ENCODE assay signal across 20 mouse cellular contexts in the genomic region with DNA sequence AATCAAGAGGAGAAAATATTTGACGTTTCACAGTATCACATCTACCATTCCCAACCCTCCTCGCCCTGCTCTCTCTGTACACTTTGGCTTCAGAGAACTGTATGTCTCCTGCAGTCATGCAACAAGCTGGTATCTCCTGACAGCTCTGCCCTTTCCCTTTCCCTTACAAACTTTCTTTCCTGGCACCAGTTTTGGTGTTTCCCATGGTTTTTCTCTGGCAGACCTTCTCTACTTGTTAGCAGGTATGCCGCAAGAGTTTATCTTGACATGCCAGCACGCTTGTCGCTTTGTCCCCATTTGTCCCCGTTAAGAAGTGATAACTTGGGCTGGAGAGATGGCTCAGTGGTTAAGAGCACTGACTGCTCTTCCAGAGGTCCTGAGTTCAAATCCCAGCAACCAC.
"Had no signal": no experiment of that assay in that cellular context is flagged by ENCODE, and none has a peak within 500 bp of the region (broad histone marks: within the 10 kb centered on the region; RNA-seq: fewer than 3 reads in every experiment).

No protein-coding gene starts in this region.

- H3K36me3 ChIP-seq: heart, embryonic 10.5 days; heart, embryonic 12.5 days; hindbrain, embryonic 10.5 days; hindbrain, embryonic 12.5 days; intestine, embryonic 15.5 days; liver, embryonic 13.5 days had no signal

- H3K9me3 ChIP-seq: heart, embryonic 10.5 days; heart, embryonic 12.5 days; hindbrain, embryonic 10.5 days; hindbrain, embryonic 12.5 days; intestine, embryonic 15.5 days; liver, embryonic 13.5 days had no signal

- DNase-seq: heart, postnatal 10 days; heart, postnatal 4 days; kidney, adult 18-20 months; kidney, adult 8-10 months; kidney, postnatal 10 days; kidney, postnatal 25 days; liver, embryonic 13.5 days had no signal

- H3K27me3 ChIP-seq: heart, embryonic 12.5 days; hindbrain, embryonic 12.5 days; intestine, embryonic 15.5 days; liver, embryonic 13.5 days had no signal

- H3K4me3 ChIP-seq: heart, embryonic 10.5 days; heart, embryonic 12.5 days; hindbrain, embryonic 10.5 days; hindbrain, embryonic 12.5 days; intestine, embryonic 15.5 days; layer of hippocampus, adult 2 months; left cerebral cortex, adult 2 months; liver, embryonic 13.5 days had no signal

- H3K4me1 ChIP-seq: heart, embryonic 10.5 days; heart, embryonic 12.5 days; hindbrain, embryonic 10.5 days; hindbrain, embryonic 12.5 days; intestine, embryonic 15.5 days; liver, embryonic 13.5 days had no signal

- H3K4me2 ChIP-seq: heart, embryonic 12.5 days; hindbrain, embryonic 12.5 days; hindbrain, embryonic 14.5 days; intestine, embryonic 15.5 days; liver, embryonic 11.5 days; liver, embryonic 13.5 days had no signal

- H3K27ac ChIP-seq: gastrocnemius, adult 2 months; heart, embryonic 10.5 days; hindbrain, embryonic 10.5 days; hindbrain, embryonic 12.5 days; hindbrain, embryonic 14.5 days; intestine, embryonic 15.5 days; layer of hippocampus, adult 2 months; left cerebral cortex, adult 2 months; liver, embryonic 13.5 days had no signal

- ATAC-seq: hindbrain, embryonic 16.5 days; inflammation-experienced regulatory T-cells, adult 6 months; intestine, embryonic 15.5 days; intestine, postnatal 0 days had no signal

- H3K9ac ChIP-seq: heart, embryonic 12.5 days; hindbrain, embryonic 12.5 days; hindbrain, embryonic 14.5 days; intestine, embryonic 15.5 days; liver, embryonic 13.5 days had no signal
